Mouse (Mus musculus): ENCODE measurements at regions not wholly inside any gene's neighbourhood (a gene's known extent, or its start where the extent isn't known, plus 50 kb on each side); places are given as distances from the start of the nearest gene placed in this dataset.

DNA sequence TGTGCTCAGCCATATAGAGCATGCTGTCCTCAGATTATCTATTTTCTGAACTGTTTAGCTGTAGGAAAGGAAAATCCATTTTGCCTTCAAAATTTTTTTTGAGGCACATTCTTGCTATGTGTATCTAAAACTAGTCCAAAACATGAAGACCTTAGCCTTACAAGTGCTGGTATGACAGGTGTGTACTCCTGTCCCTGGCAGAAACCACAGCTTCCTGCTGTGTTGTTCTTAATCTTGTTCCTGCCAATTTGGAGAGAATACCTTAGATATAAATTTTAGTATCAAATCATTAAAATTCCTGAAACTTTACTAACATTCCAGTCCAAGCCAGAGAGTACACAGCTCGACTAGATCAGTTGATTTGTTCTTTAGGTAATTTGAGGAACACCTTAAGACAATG lies 503.7 kb upstream of the Sptlc3 start:
- no peak overlapping the region for H3K9ac ChIP-seq (replicated peaks; ENCODE audit: low read length)
- no peaks in the 10 kb centered on the region for H3K36me3 ChIP-seq (replicated peaks; ENCODE audit: control insufficient read depth, insufficient read depth, low read depth, low read length)
- H3K27me3 ChIP-seq (ENCODE audit: control insufficient read depth, insufficient read depth, low read length), result no peaks in the 10 kb centered on the region
- no peak overlapping the region for H3K27ac ChIP-seq (replicated peaks; ENCODE audit: low read depth, low read length)
- WGBS, result 53% methylated on average over 1 of the region's 1 CpGs
- no peaks in the 10 kb centered on the region for H3K9me3 ChIP-seq (replicated peaks; ENCODE audit: control insufficient read depth, low read length)
- DNase-seq (ENCODE audit: low spot score), result no peak
- ATAC-seq (replicated peaks; ENCODE audit: insufficient number of reproducible peaks, low FRiP score, low TSS enrichment, low read depth), result no peak
- no peaks in the 10 kb centered on the region for H3K4me1 ChIP-seq (ENCODE audit: control insufficient read depth, insufficient read depth, low read length)
- no peak overlapping the region for H3K4me3 ChIP-seq (ENCODE audit: low read depth, low read length)
- H3K4me2 ChIP-seq (ENCODE audit: low read depth, low read length), result no peak overlapping the region

DNA sequence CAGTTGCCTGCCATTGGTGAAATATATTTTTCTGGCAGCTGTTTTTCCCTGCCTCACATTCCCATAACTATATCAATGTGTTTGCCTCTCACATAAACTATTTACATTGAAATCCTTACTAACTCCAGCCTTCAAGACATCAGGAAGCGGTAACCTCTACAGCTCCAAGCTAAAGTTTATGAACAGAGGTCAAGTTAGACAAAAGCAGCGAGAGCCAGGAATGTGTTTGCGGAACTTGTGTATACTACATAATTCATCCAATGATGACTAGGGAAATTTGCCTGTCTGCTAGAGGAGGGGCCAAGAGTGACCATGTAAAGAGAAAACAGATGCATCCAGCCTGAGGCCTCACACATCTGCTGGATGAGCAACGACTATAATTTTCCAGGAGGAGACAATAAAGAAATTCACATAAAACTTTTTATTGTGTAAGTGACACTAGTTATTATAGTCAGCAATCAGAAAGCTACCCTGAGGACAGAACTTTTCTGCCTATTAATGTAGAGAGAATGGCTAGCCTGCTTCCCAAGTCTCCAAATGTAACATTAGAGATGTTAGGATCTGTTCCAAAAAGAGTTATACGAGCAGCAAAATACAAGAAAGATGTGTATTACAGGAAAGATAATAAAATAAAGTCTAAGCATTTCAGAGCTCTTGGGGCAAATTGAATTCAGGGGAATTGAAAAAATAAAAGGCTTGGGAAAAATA lies 461.5 kb upstream of the Sptlc3 start:
- WGBS, result 49% methylated on average over 5 of the region's 5 CpGs
- no peaks in the 10 kb centered on the region for H3K36me3 ChIP-seq (replicated peaks; ENCODE audit: control insufficient read depth, insufficient read depth, low read depth, low read length)
- no peak for ATAC-seq (replicated peaks; ENCODE audit: insufficient number of reproducible peaks, low FRiP score, low TSS enrichment, low read depth)

GRCm38 (mm10) chr2:139034800-139035199 lies 458.9 kb upstream of the Sptlc3 start:
- Histone ChIP-seq H3K27me3 (ENCODE audit: control insufficient read depth, insufficient read depth, low read length) (no peaks in the 10 kb centered on the region), H3K36me3 (replicated peaks; ENCODE audit: control insufficient read depth, insufficient read depth, low read depth, low read length) (no peaks in the 10 kb centered on the region), H3K4me2 (ENCODE audit: low read depth, low read length) (no peak overlapping the region), H3K27ac (replicated peaks; ENCODE audit: low read depth, low read length) (no peak overlapping the region), H3K9me3 (replicated peaks; ENCODE audit: control insufficient read depth, low read length) (no peaks in the 10 kb centered on the region), H3K9ac (replicated peaks; ENCODE audit: low read length) (no peak overlapping the region), H3K4me1 (ENCODE audit: control insufficient read depth, insufficient read depth, low read length) (no peaks in the 10 kb centered on the region), H3K4me3 (ENCODE audit: low read depth, low read length) (no peak overlapping the region)
- no peak for DNase-seq (ENCODE audit: low spot score)
- no peak for ATAC-seq (replicated peaks; ENCODE audit: insufficient number of reproducible peaks, low FRiP score, low TSS enrichment, low read depth)
- 77% methylated on average over 3 of the region's 3 CpGs for WGBS

More for the DNA sequence above, 461.5 kb upstream of the Sptlc3 start:
- no peak overlapping the region for H3K4me2 ChIP-seq (ENCODE audit: low read depth, low read length)
- peak; percentile 28 for DNase-seq (ENCODE audit: low spot score)
- no peaks in the 10 kb centered on the region for H3K9me3 ChIP-seq (replicated peaks; ENCODE audit: control insufficient read depth, low read length)
- H3K9ac ChIP-seq (replicated peaks; ENCODE audit: low read length), result no peak overlapping the region
- H3K4me3 ChIP-seq (ENCODE audit: low read depth, low read length), result no peak overlapping the region
- H3K27ac ChIP-seq (replicated peaks; ENCODE audit: low read depth, low read length), result no peak overlapping the region
- no peaks in the 10 kb centered on the region for H3K4me1 ChIP-seq (ENCODE audit: control insufficient read depth, insufficient read depth, low read length)
- H3K27me3 ChIP-seq (ENCODE audit: control insufficient read depth, insufficient read depth, low read length), result no peaks in the 10 kb centered on the region

- H3K27ac ChIP-seq (replicated peaks; ENCODE audit: low read depth, low read length), result no peak overlapping the region
- H3K9ac ChIP-seq (replicated peaks; ENCODE audit: low read length), result no peak overlapping the region
- WGBS, result 81% methylated on average over 3 of the region's 3 CpGs
Observed at GRCm38 (mm10) chr2:139041671-139042273, 451.9 kb upstream of the Sptlc3 start.

GRCm38 (mm10) chr2:139044684-139045083 lies 449.0 kb upstream of the Sptlc3 start:
- H3K4me3 ChIP-seq (ENCODE audit: low read depth, low read length), result no peak overlapping the region
- H3K27me3 ChIP-seq (ENCODE audit: control insufficient read depth, insufficient read depth, low read length), result no peaks in the 10 kb centered on the region
- H3K36me3 ChIP-seq (replicated peaks; ENCODE audit: control insufficient read depth, insufficient read depth, low read depth, low read length), result no peaks in the 10 kb centered on the region
- H3K4me2 ChIP-seq (ENCODE audit: low read depth, low read length), result no peak overlapping the region
- ATAC-seq (replicated peaks; ENCODE audit: insufficient number of reproducible peaks, low FRiP score, low TSS enrichment, low read depth) (no peak), DNase-seq (ENCODE audit: low spot score) (peak; percentile 11)
- no peaks in the 10 kb centered on the region for H3K9me3 ChIP-seq (replicated peaks; ENCODE audit: control insufficient read depth, low read length)
- no peak overlapping the region for H3K9ac ChIP-seq (replicated peaks; ENCODE audit: low read length)
- no peak overlapping the region for H3K27ac ChIP-seq (replicated peaks; ENCODE audit: low read depth, low read length)
- H3K4me1 ChIP-seq (ENCODE audit: control insufficient read depth, insufficient read depth, low read length), result no peaks in the 10 kb centered on the region
- WGBS, result 68% methylated on average over 3 of the region's 3 CpGs

More at GRCm38 (mm10) chr2:139041671-139042273, 451.9 kb upstream of the Sptlc3 start:
- H3K4me2 ChIP-seq (ENCODE audit: low read depth, low read length), result no peak overlapping the region
- no peaks in the 10 kb centered on the region for H3K9me3 ChIP-seq (replicated peaks; ENCODE audit: control insufficient read depth, low read length)
- DNase-seq (ENCODE audit: low spot score) (no peak), ATAC-seq (replicated peaks; ENCODE audit: insufficient number of reproducible peaks, low FRiP score, low TSS enrichment, low read depth) (no peak)
- no peak overlapping the region for H3K4me3 ChIP-seq (ENCODE audit: low read depth, low read length)
- H3K4me1 ChIP-seq (ENCODE audit: control insufficient read depth, insufficient read depth, low read length), result no peaks in the 10 kb centered on the region
- no peaks in the 10 kb centered on the region for H3K27me3 ChIP-seq (ENCODE audit: control insufficient read depth, insufficient read depth, low read length)
- no peaks in the 10 kb centered on the region for H3K36me3 ChIP-seq (replicated peaks; ENCODE audit: control insufficient read depth, insufficient read depth, low read depth, low read length)

GRCm38 (mm10) chr2:139055249-139055648 lies 438.5 kb upstream of the Sptlc3 start:
- Histone ChIP-seq H3K4me2 (ENCODE audit: low read depth, low read length) (no peak overlapping the region), H3K4me1 (ENCODE audit: control insufficient read depth, insufficient read depth, low read length) (no peaks in the 10 kb centered on the region), H3K27me3 (ENCODE audit: control insufficient read depth, insufficient read depth, low read length) (no peaks in the 10 kb centered on the region), H3K4me3 (ENCODE audit: low read depth, low read length) (no peak overlapping the region), H3K9ac (replicated peaks; ENCODE audit: low read length) (no peak overlapping the region), H3K9me3 (replicated peaks; ENCODE audit: control insufficient read depth, low read length) (no peaks in the 10 kb centered on the region), H3K27ac (replicated peaks; ENCODE audit: low read depth, low read length) (no peak overlapping the region), H3K36me3 (replicated peaks; ENCODE audit: control insufficient read depth, insufficient read depth, low read depth, low read length) (no peaks in the 10 kb centered on the region)
- no peak for ATAC-seq (replicated peaks; ENCODE audit: insufficient number of reproducible peaks, low FRiP score, low TSS enrichment, low read depth)
- 76% methylated on average over 2 of the region's 2 CpGs for WGBS
- DNase-seq (ENCODE audit: low spot score), result no peak

GRCm38 (mm10) chr2:139069276-139069961 lies 424.3 kb upstream of the Sptlc3 start:
- Histone ChIP-seq H3K4me2 (ENCODE audit: low read depth, low read length) (no peak overlapping the region), H3K36me3 (replicated peaks; ENCODE audit: control insufficient read depth, insufficient read depth, low read depth, low read length) (no peaks in the 10 kb centered on the region), H3K27me3 (ENCODE audit: control insufficient read depth, insufficient read depth, low read length) (no peaks in the 10 kb centered on the region), H3K27ac (replicated peaks; ENCODE audit: low read depth, low read length) (no peak overlapping the region), H3K4me1 (ENCODE audit: control insufficient read depth, insufficient read depth, low read length) (no peaks in the 10 kb centered on the region), H3K4me3 (ENCODE audit: low read depth, low read length) (no peak overlapping the region), H3K9ac (replicated peaks; ENCODE audit: low read length) (no peak overlapping the region), H3K9me3 (replicated peaks; ENCODE audit: control insufficient read depth, low read length) (no peaks in the 10 kb centered on the region)
- 83% methylated on average over 6 of the region's 6 CpGs for WGBS
- ATAC-seq (replicated peaks; ENCODE audit: insufficient number of reproducible peaks, low FRiP score, low TSS enrichment, low read depth) (no peak), DNase-seq (ENCODE audit: low spot score) (no peak)

- DNase-seq (ENCODE audit: low spot score) (no peak), ATAC-seq (replicated peaks; ENCODE audit: insufficient number of reproducible peaks, low FRiP score, low TSS enrichment, low read depth) (no peak)
- H3K27ac ChIP-seq (replicated peaks; ENCODE audit: low read depth, low read length), result no peak overlapping the region
- no peaks in the 10 kb centered on the region for H3K4me1 ChIP-seq (ENCODE audit: control insufficient read depth, insufficient read depth, low read length)
- H3K9me3 ChIP-seq (replicated peaks; ENCODE audit: control insufficient read depth, low read length), result no peaks in the 10 kb centered on the region
- no peaks in the 10 kb centered on the region for H3K36me3 ChIP-seq (replicated peaks; ENCODE audit: control insufficient read depth, insufficient read depth, low read depth, low read length)
- no peaks in the 10 kb centered on the region for H3K27me3 ChIP-seq (ENCODE audit: control insufficient read depth, insufficient read depth, low read length)
- 81% methylated on average over 1 of the region's 1 CpGs for WGBS
- no peak overlapping the region for H3K4me2 ChIP-seq (ENCODE audit: low read depth, low read length)
- H3K4me3 ChIP-seq (ENCODE audit: low read depth, low read length), result no peak overlapping the region
- H3K9ac ChIP-seq (replicated peaks; ENCODE audit: low read length), result no peak overlapping the region
Observed at GRCm38 (mm10) chr2:139071690-139072089, 422.0 kb upstream of the Sptlc3 start.
